Mouse (Mus musculus): ENCODE data around the gene Sorcs3. TPM values are rescaled to one million over a fixed set of nuclear protein-coding genes. Genes with fewer than 3 reads are reported as not detected.

Sorcs3 gene
- polyA plus RNA-seq, 1 experiment from 2014 or later = 0.48 TPM

GRCm38 (mm10) chr19:48206861-48207730 is 1.3 kb downstream of the Sorcs3 start:
- Histone ChIP-seq H3K4me1 (replicated peaks; ENCODE audit: control insufficient read depth, insufficient read depth, low read length) (no peaks in the 10 kb centered on the region), H3K9me3 (ENCODE audit: control insufficient read depth, low read length) (no peaks in the 10 kb centered on the region), H3K9ac (ENCODE audit: low read depth, low read length) (no peak overlapping the region), H3K27ac (ENCODE audit: low read depth, low read length) (no peak overlapping the region), H3K36me3 (ENCODE audit: control insufficient read depth, insufficient read depth, low read length) (no peaks in the 10 kb centered on the region), H3K4me2 (peak overlapping the region; percentile 66; the same call in 1 of the 2 replicates), H3K27me3 (replicated peaks; ENCODE audit: control insufficient read depth, insufficient read depth, low read length) (peaks cover 52% of the 10 kb centered on the region), H3K4me3 (ENCODE audit: low read depth, low read length) (peak overlapping the region; percentile 49; the same call in 1 of the 2 replicates)
- WGBS = 6% methylated on average over 21 of the region's 21 CpGs
- ATAC-seq (replicated peaks; ENCODE audit: low FRiP score) = no peak
- DNase-seq (ENCODE audit: low spot score) = no peak

- Histone ChIP-seq H3K4me2 (no peak overlapping the region), H3K4me1 (replicated peaks; ENCODE audit: control insufficient read depth, insufficient read depth, low read length) (no peaks in the 10 kb centered on the region), H3K36me3 (ENCODE audit: control insufficient read depth, insufficient read depth, low read length) (no peaks in the 10 kb centered on the region), H3K27me3 (replicated peaks; ENCODE audit: control insufficient read depth, insufficient read depth, low read length) (peaks cover 52% of the 10 kb centered on the region), H3K9me3 (ENCODE audit: control insufficient read depth, low read length) (no peaks in the 10 kb centered on the region), H3K9ac (ENCODE audit: low read depth, low read length) (no peak overlapping the region), H3K4me3 (ENCODE audit: low read depth, low read length) (no peak overlapping the region), H3K27ac (ENCODE audit: low read depth, low read length) (no peak overlapping the region)
- DNase-seq (ENCODE audit: low spot score) (no peak), ATAC-seq (replicated peaks; ENCODE audit: low FRiP score) (no peak)
- 9% methylated on average over 10 of the region's 10 CpGs for WGBS
Measured at GRCm38 (mm10) chr19:48207731-48208370, 2.0 kb downstream of the Sorcs3 start.

DNA sequence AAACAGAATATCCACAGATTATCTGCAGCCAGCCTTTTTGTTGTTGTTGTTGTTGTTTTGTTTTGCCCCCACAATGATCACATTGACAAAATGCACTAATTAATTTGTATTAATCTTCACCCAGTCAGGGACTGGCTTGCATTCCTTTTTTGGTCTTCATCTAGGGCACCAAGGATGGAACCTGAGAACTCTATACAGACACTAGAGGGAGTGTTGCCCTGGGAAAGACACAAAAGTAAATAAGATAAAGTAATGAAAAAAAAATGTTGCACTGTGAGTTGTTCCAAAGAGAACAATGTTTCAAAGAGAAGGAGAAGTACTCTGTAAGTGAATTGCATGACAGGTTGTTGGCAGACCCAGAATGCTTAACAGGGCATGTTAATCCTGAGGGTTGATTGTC is 9.6 kb downstream of the Sorcs3 start:
- no peaks in the 10 kb centered on the region for H3K4me1 ChIP-seq (replicated peaks; ENCODE audit: control insufficient read depth, insufficient read depth, low read length)
- H3K4me3 ChIP-seq (ENCODE audit: low read depth, low read length) = no peak overlapping the region
- no peaks in the 10 kb centered on the region for H3K9me3 ChIP-seq (ENCODE audit: control insufficient read depth, low read length)
- no peak overlapping the region for H3K27ac ChIP-seq (ENCODE audit: low read depth, low read length)
- no peak overlapping the region for H3K4me2 ChIP-seq
- H3K9ac ChIP-seq (ENCODE audit: low read depth, low read length) = no peak overlapping the region
- no peaks in the 10 kb centered on the region for H3K27me3 ChIP-seq (replicated peaks; ENCODE audit: control insufficient read depth, insufficient read depth, low read length)
- ATAC-seq (replicated peaks; ENCODE audit: low FRiP score) (no peak), DNase-seq (ENCODE audit: low spot score) (no peak)
- H3K36me3 ChIP-seq (ENCODE audit: control insufficient read depth, insufficient read depth, low read length) = no peaks in the 10 kb centered on the region

DNA sequence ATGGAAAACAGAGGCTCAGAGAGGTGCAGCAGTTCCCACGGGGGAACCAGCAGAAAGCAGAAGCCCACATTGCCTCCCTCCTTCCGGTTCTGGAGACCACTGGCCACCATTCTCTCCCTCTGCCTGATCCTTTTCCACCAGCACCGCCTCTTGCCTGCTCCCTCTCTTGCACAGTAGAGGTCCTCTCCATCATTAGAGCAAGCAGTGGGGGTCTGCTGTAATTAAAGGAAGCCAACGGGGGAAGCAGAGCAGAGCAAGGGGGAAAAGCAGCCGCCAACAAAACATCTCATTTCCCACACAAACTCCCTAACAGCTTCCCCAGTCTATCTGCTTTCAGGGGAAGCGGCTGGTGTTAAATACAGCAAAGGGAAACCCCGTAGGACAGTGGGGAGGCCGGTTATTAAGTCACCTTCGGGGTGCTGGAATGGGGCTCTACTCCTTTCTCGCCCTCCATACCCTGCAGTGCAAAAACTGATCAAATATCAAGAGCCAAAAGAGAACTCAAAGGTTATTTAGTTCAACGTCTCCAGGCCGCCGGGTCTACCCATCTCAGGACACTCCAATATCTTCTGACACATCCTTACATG is 32.1 kb downstream of the Sorcs3 start:
- Histone ChIP-seq H3K4me2 (no peak overlapping the region), H3K9me3 (ENCODE audit: control insufficient read depth, low read length) (no peaks in the 10 kb centered on the region), H3K4me1 (replicated peaks; ENCODE audit: control insufficient read depth, insufficient read depth, low read length) (no peaks in the 10 kb centered on the region), H3K4me3 (ENCODE audit: low read depth, low read length) (no peak overlapping the region), H3K36me3 (ENCODE audit: control insufficient read depth, insufficient read depth, low read length) (no peaks in the 10 kb centered on the region), H3K27ac (ENCODE audit: low read depth, low read length) (no peak overlapping the region), H3K9ac (ENCODE audit: low read depth, low read length) (no peak overlapping the region), H3K27me3 (replicated peaks; ENCODE audit: control insufficient read depth, insufficient read depth, low read length) (no peaks in the 10 kb centered on the region)
- DNase-seq (ENCODE audit: low spot score) (no peak), ATAC-seq (replicated peaks; ENCODE audit: low FRiP score) (no peak)
- 63% methylated on average over 13 of the region's 13 CpGs for WGBS

DNA sequence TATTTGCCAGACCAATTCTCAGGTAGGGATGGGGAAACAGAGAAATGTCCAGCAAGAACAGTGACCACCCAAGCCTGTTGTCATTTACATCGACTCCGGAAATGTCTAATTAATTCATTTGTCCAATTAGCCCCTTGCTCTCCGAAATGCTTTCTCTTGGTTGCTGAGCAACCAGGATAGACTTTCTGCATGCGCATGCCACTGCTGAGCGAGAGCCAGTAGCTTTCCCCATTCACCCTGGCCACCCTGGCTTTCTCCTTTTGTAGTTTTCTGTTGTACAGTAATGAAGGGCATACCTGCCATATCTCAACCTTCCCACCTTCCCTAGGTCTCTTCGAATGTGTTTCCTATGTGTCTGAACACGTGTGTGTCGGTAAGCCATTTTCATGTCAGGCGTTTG is 32.6 kb downstream of the Sorcs3 start:
- H3K4me1 ChIP-seq (replicated peaks; ENCODE audit: control insufficient read depth, insufficient read depth, low read length) = no peaks in the 10 kb centered on the region
- 84% methylated on average over 9 of the region's 9 CpGs for WGBS

DNA sequence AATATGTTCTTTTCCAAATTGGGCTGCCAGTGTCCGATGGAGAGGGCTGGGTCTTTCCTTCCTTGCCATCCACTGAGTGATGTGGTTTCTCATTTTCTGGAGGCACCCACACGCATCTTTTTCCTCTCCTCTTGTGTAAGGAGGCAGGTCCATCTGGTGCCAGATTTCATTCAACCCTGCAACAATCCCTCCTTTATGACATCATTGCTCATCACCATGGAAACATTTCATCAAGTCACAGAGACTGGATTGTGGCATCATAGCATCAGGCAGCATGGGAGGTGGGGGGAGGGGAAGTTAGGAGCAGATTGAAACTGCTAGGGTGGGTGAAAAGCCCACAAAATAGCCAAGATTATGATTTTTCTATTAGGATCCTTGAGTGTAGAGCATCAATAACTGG is 35.1 kb downstream of the Sorcs3 start:
- Histone ChIP-seq H3K27me3 (replicated peaks; ENCODE audit: control insufficient read depth, insufficient read depth, low read length) (no peaks in the 10 kb centered on the region), H3K36me3 (ENCODE audit: control insufficient read depth, insufficient read depth, low read length) (no peaks in the 10 kb centered on the region), H3K4me2 (no peak overlapping the region), H3K4me1 (replicated peaks; ENCODE audit: control insufficient read depth, insufficient read depth, low read length) (no peaks in the 10 kb centered on the region), H3K9me3 (ENCODE audit: control insufficient read depth, low read length) (no peaks in the 10 kb centered on the region), H3K9ac (ENCODE audit: low read depth, low read length) (no peak overlapping the region), H3K27ac (ENCODE audit: low read depth, low read length) (no peak overlapping the region), H3K4me3 (ENCODE audit: low read depth, low read length) (no peak overlapping the region)
- 63% methylated on average over 2 of the region's 2 CpGs for WGBS
- no peak for ATAC-seq (replicated peaks; ENCODE audit: low FRiP score)
- DNase-seq (ENCODE audit: low spot score) = no peak

More for the DNA sequence above, 32.6 kb downstream of the Sorcs3 start:
- Histone ChIP-seq H3K9me3 (ENCODE audit: control insufficient read depth, low read length) (no peaks in the 10 kb centered on the region), H3K4me3 (ENCODE audit: low read depth, low read length) (no peak overlapping the region), H3K36me3 (ENCODE audit: control insufficient read depth, insufficient read depth, low read length) (no peaks in the 10 kb centered on the region), H3K9ac (ENCODE audit: low read depth, low read length) (no peak overlapping the region), H3K4me2 (no peak overlapping the region), H3K27me3 (replicated peaks; ENCODE audit: control insufficient read depth, insufficient read depth, low read length) (no peaks in the 10 kb centered on the region), H3K27ac (ENCODE audit: low read depth, low read length) (no peak overlapping the region)
- ATAC-seq (replicated peaks; ENCODE audit: low FRiP score) (no peak), DNase-seq (ENCODE audit: low spot score) (no peak)

GRCm38 (mm10) chr19:48244036-48244435 is 38.2 kb downstream of the Sorcs3 start:
- WGBS = 62% methylated on average over 3 of the region's 3 CpGs
- DNase-seq (ENCODE audit: low spot score) = no peak
- Histone ChIP-seq H3K9ac (ENCODE audit: low read depth, low read length) (no peak overlapping the region), H3K4me1 (replicated peaks; ENCODE audit: control insufficient read depth, insufficient read depth, low read length) (no peaks in the 10 kb centered on the region), H3K27ac (ENCODE audit: low read depth, low read length) (no peak overlapping the region), H3K27me3 (replicated peaks; ENCODE audit: control insufficient read depth, insufficient read depth, low read length) (no peaks in the 10 kb centered on the region), H3K36me3 (ENCODE audit: control insufficient read depth, insufficient read depth, low read length) (no peaks in the 10 kb centered on the region), H3K4me3 (ENCODE audit: low read depth, low read length) (no peak overlapping the region), H3K4me2 (no peak overlapping the region), H3K9me3 (ENCODE audit: control insufficient read depth, low read length) (no peaks in the 10 kb centered on the region)
- no peak for ATAC-seq (replicated peaks; ENCODE audit: low FRiP score)

DNA sequence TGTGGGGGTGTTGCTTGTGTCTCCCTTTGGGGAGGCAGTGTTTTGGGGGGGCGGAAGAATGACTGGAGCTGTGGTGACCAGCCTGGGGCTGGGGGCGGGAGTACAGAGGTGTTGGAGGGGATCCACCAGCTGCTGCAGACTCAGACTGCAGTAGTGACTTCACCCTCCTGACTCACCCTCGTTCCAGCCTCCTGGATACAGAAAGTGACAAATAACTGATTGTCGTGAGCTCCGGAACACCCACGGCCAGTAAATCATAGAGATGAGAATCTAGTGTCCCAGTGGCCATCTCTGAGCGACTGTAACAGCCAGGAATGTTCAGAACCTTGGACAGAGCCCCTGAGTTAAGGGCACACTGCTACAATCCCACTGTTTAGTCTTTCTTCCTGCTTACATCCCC is 53.4 kb downstream of the Sorcs3 start:
- Histone ChIP-seq H3K4me3 (ENCODE audit: low read depth, low read length) (no peak overlapping the region), H3K4me1 (replicated peaks; ENCODE audit: control insufficient read depth, insufficient read depth, low read length) (no peaks in the 10 kb centered on the region), H3K9me3 (ENCODE audit: control insufficient read depth, low read length) (no peaks in the 10 kb centered on the region), H3K9ac (ENCODE audit: low read depth, low read length) (no peak overlapping the region), H3K4me2 (no peak overlapping the region), H3K27ac (ENCODE audit: low read depth, low read length) (no peak overlapping the region), H3K27me3 (replicated peaks; ENCODE audit: control insufficient read depth, insufficient read depth, low read length) (no peaks in the 10 kb centered on the region), H3K36me3 (ENCODE audit: control insufficient read depth, insufficient read depth, low read length) (no peaks in the 10 kb centered on the region)
- ATAC-seq (replicated peaks; ENCODE audit: low FRiP score) (no peak), DNase-seq (ENCODE audit: low spot score) (no peak)
- WGBS = 69% methylated on average over 7 of the region's 7 CpGs

Data from liver, embryonic 11.5 days (tissue).